Mouse (Mus musculus): ENCODE results near the gene Agbl3. TPM values are rescaled to one million over a fixed set of nuclear protein-coding genes. Genes with fewer than 3 reads are reported as not detected.
A peak's percentile ranks its signal among the peaks of the same experiment; 100 is the strongest.

Agbl3 gene
- polyA plus RNA-seq, 1 experiment: not detected

DNA sequence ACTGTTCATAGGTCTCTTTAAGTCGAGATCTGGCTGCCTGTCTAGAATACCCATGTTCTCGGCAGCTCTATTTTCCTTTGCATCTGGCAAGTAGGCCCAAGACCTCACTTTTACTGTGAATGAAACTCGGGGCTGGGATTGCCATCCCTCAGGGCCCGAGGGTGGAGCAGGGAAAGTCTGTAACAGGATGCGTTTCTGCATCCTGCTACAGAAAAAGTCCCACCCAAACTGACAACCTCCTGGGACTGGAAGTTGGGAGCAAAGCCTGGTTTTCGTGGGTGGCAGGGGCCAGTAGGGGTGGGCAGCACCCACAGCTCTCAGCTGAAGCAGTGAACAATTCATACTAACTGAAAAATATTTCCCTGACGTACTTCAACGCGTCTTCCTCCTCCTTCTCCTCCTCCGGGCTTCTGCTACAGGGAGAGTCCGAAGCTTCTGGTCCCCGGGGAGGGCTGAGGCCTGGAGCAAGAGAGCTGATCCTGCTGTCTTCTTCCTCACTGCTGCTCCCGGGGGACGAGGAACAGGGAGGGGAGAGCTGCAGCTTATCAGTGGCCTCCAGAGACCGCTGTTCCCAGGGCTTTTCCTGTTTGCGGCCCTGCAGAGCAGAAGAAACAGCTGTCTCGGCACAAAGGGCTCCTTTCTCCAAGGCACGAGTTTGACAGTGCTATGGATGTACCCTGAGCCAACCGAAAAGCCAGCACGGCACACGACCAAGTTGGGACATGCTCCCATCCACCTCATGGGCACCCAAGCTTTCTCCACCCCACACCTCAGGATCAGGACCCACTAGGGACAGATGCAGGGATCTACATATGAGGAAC, 94.1 kb downstream of the Agbl3 start:
- Histone ChIP-seq H3K27ac (ENCODE audit: insufficient read depth, low read depth, low read length) (no peak overlapping the region; the same call in 1 of the 2 replicates), H3K4me3 (ENCODE audit: insufficient read depth, low read depth, low read length) (no peak overlapping the region), H3K4me1 (ENCODE audit: control insufficient read depth, insufficient read depth, low read length) (peaks cover 7% of the 10 kb centered on the region)
- no peak for TF ChIP-seq POLR2A (IDR thresholded peaks at IDR 0.05; ENCODE audit: insufficient read depth, low read depth, low read length)
- no peak for TF ChIP-seq CTCF (IDR thresholded peaks at IDR 0.05; ENCODE audit: insufficient read depth, low read depth, low read length)
- WGBS: 63% methylated on average over 21 of the region's 21 CpGs

DNA sequence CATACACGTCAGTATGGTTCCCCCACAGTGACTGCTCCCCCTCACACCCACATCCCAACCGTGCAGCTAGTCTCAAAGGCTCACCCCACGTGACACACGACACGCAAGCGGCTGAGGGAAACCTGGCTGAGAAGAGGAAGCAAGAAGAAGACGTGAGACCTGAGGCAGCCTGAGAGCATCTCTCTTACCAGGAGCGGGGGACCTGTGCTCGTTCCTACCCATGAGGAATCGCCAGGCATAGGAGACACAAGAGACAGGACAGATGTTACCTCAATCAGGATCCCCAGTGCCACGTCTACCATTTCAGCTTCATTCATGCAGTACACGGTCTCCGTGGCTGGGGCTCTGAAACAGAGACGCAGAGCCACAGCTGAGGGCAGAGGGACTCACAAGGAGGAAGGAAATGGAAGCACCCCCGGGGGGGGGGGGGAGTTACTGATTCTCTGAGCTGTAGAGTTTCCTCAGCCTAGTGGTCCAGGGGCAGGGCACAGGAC, 95.1 kb downstream of the Agbl3 start:
- 88% methylated on average over 15 of the region's 15 CpGs for WGBS

DNA sequence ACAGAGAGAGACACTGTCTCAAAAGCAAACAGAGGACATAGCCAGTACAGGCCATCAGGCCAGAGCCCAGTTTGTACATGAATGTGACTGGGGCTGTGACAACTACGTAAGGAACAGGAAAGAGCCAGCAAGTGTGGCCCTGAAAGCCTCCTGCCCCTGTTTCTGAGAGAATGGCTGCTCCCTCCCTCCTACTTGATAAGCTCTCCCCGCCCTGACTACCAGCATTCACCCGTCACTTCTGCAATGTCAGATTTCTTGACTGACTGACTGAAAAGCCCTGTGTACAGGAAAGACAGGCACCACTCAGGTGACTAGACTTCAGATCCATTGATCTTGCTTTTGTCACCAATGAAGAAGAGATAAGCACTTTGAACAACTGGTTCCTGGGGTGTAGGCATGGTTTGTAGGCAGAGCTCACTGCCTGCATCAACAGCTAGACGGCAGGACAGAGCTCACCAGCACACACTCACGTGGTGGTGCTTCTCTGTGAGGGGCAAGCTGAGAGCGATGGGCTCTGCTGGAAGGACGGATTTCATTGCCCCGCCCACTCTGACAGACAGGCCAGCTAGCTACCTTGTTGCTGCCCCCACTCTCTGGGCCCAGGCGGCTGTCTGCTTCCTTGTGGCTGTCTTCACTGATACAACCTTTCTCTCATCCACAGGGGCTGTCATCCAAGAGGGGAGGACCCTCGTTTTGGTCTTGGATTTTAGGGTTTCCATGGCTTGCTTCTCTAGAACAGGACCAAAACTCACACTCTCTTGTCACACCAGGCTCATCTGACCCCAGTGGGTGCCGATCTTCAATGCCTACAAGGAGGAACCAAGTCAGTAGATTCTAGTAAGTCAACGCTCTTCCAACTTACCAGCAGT, 96.0 kb downstream of the Agbl3 start:
- Histone ChIP-seq H3K4me3 (ENCODE audit: insufficient read depth, low read depth, low read length) (no peak overlapping the region), H3K27ac (ENCODE audit: insufficient read depth, low read depth, low read length) (no peak overlapping the region), H3K4me1 (ENCODE audit: control insufficient read depth, insufficient read depth, low read length) (peaks cover 7% of the 10 kb centered on the region)
- TF ChIP-seq CTCF (IDR thresholded peaks at IDR 0.05; ENCODE audit: insufficient read depth, low read depth, low read length) (no peak), POLR2A (IDR thresholded peaks at IDR 0.05; ENCODE audit: insufficient read depth, low read depth, low read length) (no peak)
- 79% methylated on average over 12 of the region's 12 CpGs for WGBS

More for the DNA sequence above, 95.1 kb downstream of the Agbl3 start:
- H3K4me1 ChIP-seq (ENCODE audit: control insufficient read depth, insufficient read depth, low read length): peaks cover 7% of the 10 kb centered on the region
- no peak overlapping the region for H3K4me3 ChIP-seq (ENCODE audit: insufficient read depth, low read depth, low read length)
- 0 out of 2 replicates have a peak, but pooled peaks have one; percentile 22 for TF ChIP-seq POLR2A (IDR thresholded peaks at IDR 0.05; ENCODE audit: insufficient read depth, low read depth, low read length)
- no peak for TF ChIP-seq CTCF (IDR thresholded peaks at IDR 0.05; ENCODE audit: insufficient read depth, low read depth, low read length)
- H3K27ac ChIP-seq (ENCODE audit: insufficient read depth, low read depth, low read length): no peak overlapping the region; the same call in 1 of the 2 replicates

DNA sequence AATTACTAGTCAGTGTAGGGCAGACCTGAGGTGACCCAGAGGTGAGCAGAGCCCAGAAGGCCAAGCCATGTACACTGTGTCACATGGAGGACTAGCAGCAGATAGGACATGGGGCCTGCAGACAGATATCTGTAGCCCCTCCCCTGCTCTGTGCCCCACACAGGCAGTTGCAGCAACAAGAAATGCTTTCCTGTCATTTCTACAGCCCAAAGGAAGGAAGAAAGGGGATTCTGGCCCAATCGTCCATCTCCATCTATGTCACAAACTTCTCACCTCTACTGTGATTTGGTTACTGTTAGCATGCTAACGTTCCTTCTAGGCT, 96.6 kb downstream of the Agbl3 start:
- Histone ChIP-seq H3K4me3 (ENCODE audit: insufficient read depth, low read depth, low read length) (no peak overlapping the region), H3K4me1 (ENCODE audit: control insufficient read depth, insufficient read depth, low read length) (peaks cover 7% of the 10 kb centered on the region), H3K27ac (ENCODE audit: insufficient read depth, low read depth, low read length) (no peak overlapping the region)
- 54% methylated on average over 2 of the region's 2 CpGs for WGBS
- no peak for TF ChIP-seq POLR2A (IDR thresholded peaks at IDR 0.05; ENCODE audit: insufficient read depth, low read depth, low read length)
- no peak for TF ChIP-seq CTCF (IDR thresholded peaks at IDR 0.05; ENCODE audit: insufficient read depth, low read depth, low read length)

DNA sequence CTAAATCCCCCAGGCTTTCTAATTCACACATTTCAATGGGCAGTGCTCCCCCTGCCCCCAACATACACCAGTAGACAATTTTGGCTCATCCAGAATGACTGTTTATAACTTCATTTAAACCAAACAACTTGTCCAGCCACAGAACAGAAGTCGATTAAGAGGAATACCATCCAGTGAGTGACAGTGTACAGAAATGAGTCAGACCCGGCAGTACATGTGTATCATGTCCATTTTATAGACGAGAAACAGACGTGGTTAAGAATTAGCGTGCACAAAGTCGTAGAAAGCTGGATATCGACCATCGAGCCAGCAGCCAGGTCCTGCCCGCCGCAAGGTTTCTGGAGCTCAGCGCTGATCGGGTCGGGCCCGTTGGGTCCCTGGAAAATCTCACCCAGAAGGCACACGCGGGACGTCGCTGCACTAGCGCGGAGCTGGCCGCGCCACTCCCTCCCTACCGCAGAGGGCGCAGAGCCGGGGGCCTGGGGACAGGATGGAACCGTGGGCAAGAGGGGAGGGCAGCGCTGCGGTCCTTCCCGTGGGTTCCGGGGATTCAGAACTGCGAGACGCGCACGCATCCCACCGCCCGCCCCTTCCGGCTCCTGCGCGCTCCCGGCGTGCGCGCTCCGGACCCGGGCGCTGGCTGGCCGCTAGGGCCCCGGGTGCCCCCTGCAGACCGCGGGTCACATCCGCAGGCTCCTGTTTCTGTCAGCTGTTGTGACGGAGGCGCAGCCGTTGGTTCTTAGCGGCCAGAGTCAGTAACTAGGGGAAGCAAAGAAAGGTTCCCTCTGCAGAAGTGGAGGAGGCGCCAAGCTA, 97.5 kb downstream of the Agbl3 start, which contains the start of gene Cyren:
TSS of gene Cyren (minus strand) at position 552 of the 813 bp plus-strand sequence.
- peak within 1 kb of the TSS; percentile 54 for H3K27ac ChIP-seq (ENCODE audit: insufficient read depth, low read depth, low read length)
- under 1% methylated on average over 56 of the region's 56 CpGs for WGBS
- TF ChIP-seq POLR2A (IDR thresholded peaks at IDR 0.05; ENCODE audit: insufficient read depth, low read depth, low read length) (peak; percentile 92), CTCF (IDR thresholded peaks at IDR 0.05; ENCODE audit: insufficient read depth, low read depth, low read length) (peak; percentile 79)
- peaks cover 7% of the 10 kb centered on the region for H3K4me1 ChIP-seq (ENCODE audit: control insufficient read depth, insufficient read depth, low read length)
- peak within 1 kb of the TSS; percentile 61 for H3K4me3 ChIP-seq (ENCODE audit: insufficient read depth, low read depth, low read length)

DNA sequence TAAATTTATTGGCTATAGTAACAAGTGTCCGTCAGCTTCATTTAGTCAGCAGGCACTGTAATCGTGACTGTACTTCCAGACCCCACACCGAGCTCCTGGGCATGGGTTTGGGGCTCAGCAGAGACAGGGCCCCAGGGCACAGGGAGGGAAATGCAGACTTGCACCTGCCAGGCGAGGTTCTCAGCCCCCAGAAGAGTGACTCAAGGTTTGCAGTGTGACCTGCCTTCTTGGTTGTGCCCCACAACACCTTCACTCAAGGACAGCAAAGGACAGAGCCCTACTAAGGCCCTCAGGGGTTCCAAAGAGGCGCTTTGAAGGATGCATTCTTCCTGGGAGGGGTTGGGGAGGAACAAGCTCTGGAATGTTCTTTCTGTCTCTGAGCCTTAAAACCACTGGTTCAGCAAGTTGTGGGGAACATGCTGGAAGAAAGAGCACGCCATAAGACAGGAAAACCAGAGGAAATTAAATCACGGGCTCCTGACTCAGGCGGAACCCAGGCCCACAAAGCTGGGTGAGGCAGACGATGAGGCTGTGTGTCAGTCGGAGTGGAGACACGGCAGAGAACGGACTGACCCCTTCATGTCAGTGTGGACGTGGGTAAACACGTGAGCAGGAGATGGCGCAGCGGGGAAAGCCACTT, 99.0 kb downstream of the Agbl3 start:
- H3K4me1 ChIP-seq (ENCODE audit: control insufficient read depth, insufficient read depth, low read length): peaks cover 4% of the 10 kb centered on the region
- H3K27ac ChIP-seq (ENCODE audit: insufficient read depth, low read depth, low read length): no peak overlapping the region
- TF ChIP-seq POLR2A (IDR thresholded peaks at IDR 0.05; ENCODE audit: insufficient read depth, low read depth, low read length) (no peak), CTCF (IDR thresholded peaks at IDR 0.05; ENCODE audit: insufficient read depth, low read depth, low read length) (no peak)
- H3K4me3 ChIP-seq (ENCODE audit: insufficient read depth, low read depth, low read length): no peak overlapping the region
- WGBS: 95% methylated on average over 16 of the region's 16 CpGs

DNA sequence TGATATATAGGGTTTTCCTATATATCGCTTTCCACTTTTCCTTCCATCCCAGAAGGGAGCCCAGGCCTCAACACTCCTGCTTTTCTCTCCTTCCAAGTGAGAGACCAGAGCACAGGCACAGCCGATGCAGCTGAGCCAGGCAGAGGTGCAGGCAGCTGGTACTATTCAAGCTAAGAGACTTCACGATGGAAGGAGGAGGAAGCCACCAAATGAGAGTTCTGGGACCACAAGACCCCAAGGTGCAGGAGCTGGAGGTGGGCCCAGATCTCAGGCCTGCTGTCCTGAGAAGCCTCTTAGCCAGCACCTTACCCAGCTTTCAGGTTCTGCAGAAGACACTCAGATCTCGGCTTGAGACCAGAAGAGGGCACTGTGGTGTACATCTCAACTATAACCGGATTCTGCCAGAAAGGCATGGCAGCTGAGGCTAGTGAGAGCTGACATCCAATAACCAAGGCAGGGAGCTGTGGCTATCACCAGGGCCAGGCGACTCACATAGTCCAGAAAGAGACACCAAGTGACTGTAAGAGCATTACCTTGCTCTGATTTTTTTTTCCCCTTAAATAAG, 99.8 kb downstream of the Agbl3 start:
- Histone ChIP-seq H3K4me1 (ENCODE audit: control insufficient read depth, insufficient read depth, low read length) (peaks cover 4% of the 10 kb centered on the region), H3K4me3 (ENCODE audit: insufficient read depth, low read depth, low read length) (no peak overlapping the region), H3K27ac (ENCODE audit: insufficient read depth, low read depth, low read length) (no peak overlapping the region)
- 52% methylated on average over 6 of the region's 6 CpGs for WGBS
- TF ChIP-seq POLR2A (IDR thresholded peaks at IDR 0.05; ENCODE audit: insufficient read depth, low read depth, low read length) (no peak), CTCF (IDR thresholded peaks at IDR 0.05; ENCODE audit: insufficient read depth, low read depth, low read length) (peak; percentile 30; the same call in 1 of the 2 replicates)
